Mouse (Mus musculus) forebrain, embryonic 16.5 days (tissue): ENCODE data around the gene Slc25a21. TPM values are rescaled to one million over a fixed set of nuclear protein-coding genes. Genes with fewer than 3 reads are reported as not detected.

Experiments used
- ATAC-seq: fragments of 200-750 bp; cut with Nextera tagmentation; 2 replicates; pipeline ENCODE4 v1.8.0; 2017; ENCODE audit warnings: mild to moderate bottlenecking, moderate library complexity
- H3K27ac ChIP-seq: fragments of 300-500 bp; sonication (generic); 2 replicates; pipeline ENCODE4 v1.5.1; 2014; ENCODE audit warnings: low read length, control low read depth
- H3K27me3 ChIP-seq: fragments of 300-500 bp; sonication (generic); replicated peaks from 2 replicates; pipeline ENCODE4 v1.6.1; 2014; ENCODE audit warnings: low read length; ENCODE audit not compliant: control insufficient read depth, insufficient read depth
- H3K36me3 ChIP-seq: fragments of 300-500 bp; sonication (generic); 2 replicates; pipeline ENCODE4 v1.6.1; 2014; ENCODE audit not compliant: control insufficient read depth, insufficient read depth
- H3K4me1 ChIP-seq: fragments of 300-500 bp; sonication (generic); replicated peaks from 2 replicates; pipeline ENCODE4 v1.6.1; 2014; ENCODE audit warnings: low read length; ENCODE audit not compliant: control insufficient read depth, insufficient read depth
- H3K4me2 ChIP-seq: fragments of 300-500 bp; sonication (generic); 2 replicates; pipeline ENCODE4 v1.6.1; 2014; ENCODE audit warnings: mild to moderate bottlenecking, low read length, control low read depth
- H3K4me3 ChIP-seq: fragments of 300-500 bp; sonication (generic); replicated peaks from 2 replicates; pipeline ENCODE4 v1.5.1; 2014; ENCODE audit warnings: mild to moderate bottlenecking, low read length, control low read depth
- H3K9ac ChIP-seq: fragments of 300-500 bp; sonication (generic); replicated peaks from 2 replicates; pipeline ENCODE4 v1.6.1; 2014; ENCODE audit warnings: low read depth, low read length, control low read depth
- H3K9me3 ChIP-seq: fragments of 300-500 bp; sonication (generic); 2 replicates; pipeline ENCODE4 v1.6.1; 2016; ENCODE audit warnings: low read length; ENCODE audit not compliant: control insufficient read depth
- WGBS: fragments of 180-500 bp; shearing (Covaris S2); extraction: QIAGEN DNeasy Blood & Tissue Kit; methylation state at CpG from one replicate; pipeline ENCODE4 v1.1.7; 2014; 5-methylcytosine and 5-hydroxymethylcytosine counted together
- polyA plus RNA-seq: library from polyadenylated mRNA; unstranded; fragments of >200 nt; fragmentation: Nextera tagmentation; extraction: Ambion mirVana; gene quantifications from 2 replicates; pipeline ENCODE4 v1.2.1, GENCODE M21; 2015

Slc25a21 gene
- polyA plus RNA-seq, 1 experiment from 2014 or later: not detected

- Histone ChIP-seq H3K4me1 (peaks cover 11% of the 10 kb centered on the region), H3K27me3 (peaks cover 66% of the 10 kb centered on the region), H3K36me3 (no peaks in the 10 kb centered on the region), H3K4me2 (no peak overlapping the region), H3K9me3 (no peaks in the 10 kb centered on the region), H3K4me3 (no peak overlapping the region), H3K9ac (no peak overlapping the region), H3K27ac (no peak overlapping the region)
- ATAC-seq: no peak
- 4% methylated on average over 6 of the region's 6 CpGs for WGBS
These were observed 496.3 kb downstream of the Slc25a21 start for GRCm38 (mm10) chr12:56701004-56701403.

- WGBS: 3% methylated on average over 44 of the region's 44 CpGs
- no peak for ATAC-seq
- no peak overlapping the region for H3K9ac ChIP-seq
- H3K36me3 ChIP-seq: no peaks in the 10 kb centered on the region
- no peaks in the 10 kb centered on the region for H3K9me3 ChIP-seq
- H3K4me3 ChIP-seq: no peak overlapping the region
- no peak overlapping the region for H3K4me2 ChIP-seq
- H3K27me3 ChIP-seq: peaks cover 68% of the 10 kb centered on the region
- H3K27ac ChIP-seq: no peak overlapping the region
- peaks cover 17% of the 10 kb centered on the region for H3K4me1 ChIP-seq
These were observed 497.1 kb downstream of the Slc25a21 start for GRCm38 (mm10) chr12:56699915-56700900.

DNA sequence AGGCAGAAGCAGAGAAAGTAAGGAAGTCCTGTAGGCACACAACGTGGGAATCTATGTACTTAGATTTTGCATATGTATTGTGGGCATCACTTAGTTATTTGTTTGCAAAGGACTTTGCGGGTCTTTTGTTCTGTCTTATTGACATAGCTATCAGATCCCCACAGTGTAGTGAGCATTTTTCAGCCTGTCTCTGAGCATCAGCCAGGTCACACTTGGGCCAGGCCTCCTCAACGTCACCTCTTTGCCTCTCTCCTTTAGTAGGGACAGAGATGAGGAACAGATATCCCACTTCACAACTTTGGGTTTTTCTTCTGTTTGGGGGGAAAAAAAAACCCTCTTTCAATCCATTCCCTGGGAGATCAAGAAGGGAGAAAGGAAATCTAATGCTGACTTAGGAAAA lies 497.9 kb downstream of the Slc25a21 start:
- Histone ChIP-seq H3K27ac (no peak overlapping the region), H3K36me3 (no peaks in the 10 kb centered on the region), H3K4me1 (peaks cover 18% of the 10 kb centered on the region), H3K9me3 (no peaks in the 10 kb centered on the region), H3K27me3 (peaks cover 71% of the 10 kb centered on the region), H3K4me2 (no peak overlapping the region), H3K9ac (no peak overlapping the region), H3K4me3 (no peak overlapping the region)
- ATAC-seq: no peak
- 15% methylated on average over 3 of the region's 3 CpGs for WGBS

DNA sequence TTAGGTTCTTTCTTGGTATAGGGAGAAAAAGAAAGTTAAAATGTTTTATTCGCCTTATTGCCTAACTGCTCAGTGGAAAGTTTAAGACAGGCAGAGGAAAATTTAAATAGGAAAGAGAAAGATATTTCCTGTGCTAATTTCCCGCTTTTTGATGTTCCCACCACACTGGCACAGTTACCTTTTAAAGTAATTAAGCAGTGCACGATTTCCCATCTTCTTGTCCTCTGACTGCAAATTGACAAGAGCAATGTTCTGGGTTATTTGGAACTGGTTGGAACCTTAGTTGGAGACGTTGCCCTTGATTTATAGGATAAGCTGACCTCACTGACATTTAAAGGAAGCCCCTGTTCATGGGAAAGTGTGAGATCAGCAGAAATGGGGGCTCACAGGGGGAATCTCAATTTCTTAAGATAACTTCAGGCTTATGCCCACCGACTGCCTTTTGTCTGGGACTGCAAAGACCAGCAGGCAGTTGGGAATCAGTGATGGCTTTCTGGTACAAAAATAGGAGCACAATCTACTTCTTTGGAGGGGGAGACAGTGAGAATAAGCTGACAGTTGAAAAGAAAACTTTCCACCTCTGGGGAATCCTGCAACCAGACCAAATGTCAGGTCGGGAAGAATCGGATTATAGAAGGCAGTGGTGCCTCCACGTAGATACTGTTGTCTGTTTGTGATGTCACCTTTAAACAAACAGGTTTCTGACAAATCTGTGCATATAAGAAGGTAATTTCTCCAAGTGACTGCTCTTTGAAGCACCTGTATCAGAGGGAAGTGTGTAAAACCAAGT lies 498.9 kb downstream of the Slc25a21 start:
- Histone ChIP-seq H3K27me3 (peaks cover 76% of the 10 kb centered on the region), H3K4me3 (no peak overlapping the region), H3K4me1 (peaks cover 18% of the 10 kb centered on the region), H3K9me3 (no peaks in the 10 kb centered on the region), H3K36me3 (no peaks in the 10 kb centered on the region), H3K27ac (no peak overlapping the region), H3K4me2 (no peak overlapping the region), H3K9ac (no peak overlapping the region)
- no peak for ATAC-seq
- 1% methylated on average over 8 of the region's 8 CpGs for WGBS

DNA sequence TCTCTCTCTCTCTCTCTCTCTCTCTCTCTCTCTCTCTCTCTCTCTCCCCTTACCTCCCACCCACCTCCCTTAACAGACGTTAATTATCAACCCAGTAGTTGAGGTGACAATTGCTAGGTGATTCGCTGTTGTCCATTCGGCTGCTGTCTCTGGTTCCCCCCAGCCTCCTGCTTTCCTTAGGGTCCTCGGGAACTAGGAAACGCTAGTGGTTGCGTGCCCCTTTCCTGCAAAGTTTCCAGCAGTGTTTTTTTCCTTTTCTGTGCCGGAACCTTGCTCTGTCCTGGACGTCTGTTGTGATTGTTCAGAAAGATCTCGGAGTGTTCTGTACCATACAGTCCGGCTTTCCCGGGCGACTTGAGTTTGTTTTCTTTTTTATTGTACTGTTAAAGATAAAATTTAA lies 499.5 kb downstream of the Slc25a21 start:
- Histone ChIP-seq H3K27me3 (peaks cover 82% of the 10 kb centered on the region), H3K27ac (no peak overlapping the region), H3K9me3 (no peaks in the 10 kb centered on the region), H3K36me3 (no peaks in the 10 kb centered on the region), H3K9ac (no peak overlapping the region), H3K4me2 (no peak overlapping the region), H3K4me3 (no peak overlapping the region), H3K4me1 (peaks cover 18% of the 10 kb centered on the region)
- no peak for ATAC-seq
- WGBS: 1% methylated on average over 12 of the region's 12 CpGs

GRCm38 (mm10) chr12:56697011-56697740 lies 500.1 kb downstream of the Slc25a21 start:
- H3K9me3 ChIP-seq: no peaks in the 10 kb centered on the region
- WGBS: under 1% methylated on average over 36 of the region's 36 CpGs
- H3K27ac ChIP-seq: no peak overlapping the region
- H3K4me1 ChIP-seq: peaks cover 20% of the 10 kb centered on the region
- no peak overlapping the region; the same call in 1 of the 2 replicates for H3K4me3 ChIP-seq
- H3K36me3 ChIP-seq: no peaks in the 10 kb centered on the region
- peaks cover 81% of the 10 kb centered on the region for H3K27me3 ChIP-seq
- no peak overlapping the region for H3K4me2 ChIP-seq
- no peak overlapping the region for H3K9ac ChIP-seq
- no peak for ATAC-seq

GRCm38 (mm10) chr12:56696174-56697010 lies 500.9 kb downstream of the Slc25a21 start:
- Histone ChIP-seq H3K9me3 (no peaks in the 10 kb centered on the region), H3K27me3 (peaks cover 85% of the 10 kb centered on the region), H3K36me3 (no peaks in the 10 kb centered on the region), H3K9ac (no peak overlapping the region), H3K4me1 (peaks cover 21% of the 10 kb centered on the region), H3K4me2 (no peak overlapping the region), H3K27ac (no peak overlapping the region), H3K4me3 (no peak overlapping the region; the same call in none of the 2 replicates)
- ATAC-seq: no peak
- under 1% methylated on average over 57 of the region's 57 CpGs for WGBS

GRCm38 (mm10) chr12:56695358-56696173 lies 501.7 kb downstream of the Slc25a21 start:
- Histone ChIP-seq H3K4me1 (peaks cover 24% of the 10 kb centered on the region), H3K27ac (no peak overlapping the region), H3K27me3 (peaks cover 87% of the 10 kb centered on the region), H3K4me2 (peak overlapping the region; percentile 33), H3K9me3 (no peaks in the 10 kb centered on the region), H3K4me3 (0 out of 2 replicates have a peak overlapping the region, but pooled peaks have one; percentile 10), H3K9ac (no peak overlapping the region), H3K36me3 (no peaks in the 10 kb centered on the region)
- ATAC-seq: peak; percentile 97
- under 1% methylated on average over 41 of the region's 41 CpGs for WGBS
